Mouse (Mus musculus): ENCODE results near the gene Itln1. TPM values are rescaled to one million over a fixed set of nuclear protein-coding genes. Genes with fewer than 3 reads are reported as not detected.
"Not testable (repeated sequence)": the region's sequence is repeated elsewhere in the genome, so short reads cannot be mapped to it uniquely, and the experiment has no call there.

Itln1 gene
- polyA plus RNA-seq, 1 experiment from 2014 or later, result not detected

DNA sequence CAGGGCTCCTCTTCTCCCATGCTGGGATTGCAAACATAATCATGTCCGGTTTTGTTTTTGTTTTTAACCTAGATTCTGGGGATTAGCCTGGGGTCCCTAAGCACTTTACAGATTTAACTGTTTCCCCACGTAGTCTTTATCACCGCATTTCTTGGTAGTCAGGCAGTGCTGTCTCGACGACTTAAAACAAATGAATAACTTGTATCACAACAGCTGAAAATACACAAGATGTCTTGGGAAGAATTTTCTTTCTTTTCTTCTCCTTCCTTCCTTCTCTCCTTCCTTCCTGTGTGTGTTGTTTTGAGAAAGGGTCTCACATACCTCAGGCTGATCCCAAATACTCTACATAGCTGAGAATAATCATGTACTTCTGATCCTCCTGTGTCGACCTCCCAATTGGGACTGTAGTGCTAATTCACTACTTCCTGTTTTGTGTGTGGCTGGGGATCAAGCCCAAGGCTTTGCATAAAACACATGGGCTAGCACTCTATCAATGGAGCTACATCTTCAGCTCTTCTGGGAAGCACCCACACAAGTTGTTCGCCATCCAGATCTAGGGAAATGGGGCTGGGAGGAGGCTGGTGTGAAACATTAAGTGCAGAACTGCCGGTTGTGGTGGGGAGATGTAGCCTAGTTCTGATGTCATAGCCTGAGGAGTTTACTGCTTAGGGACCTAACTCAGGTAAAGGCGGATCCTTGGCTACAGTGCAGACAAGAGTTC is 61.0 kb downstream of the Itln1 start:
- no peaks in the 10 kb centered on the region for H3K9me3 ChIP-seq (ENCODE audit: control insufficient read depth, low read length)
- ATAC-seq (ENCODE audit: insufficient number of reproducible peaks, insufficient read depth, low FRiP score, low read depth), result no peak
- H3K4me2 ChIP-seq (ENCODE audit: low read length), result no peak overlapping the region
- H3K36me3 ChIP-seq (ENCODE audit: control insufficient read depth, insufficient read depth, low read length), result no peaks in the 10 kb centered on the region
- H3K27me3 ChIP-seq (ENCODE audit: control insufficient read depth, insufficient read depth, low read length), result no peaks in the 10 kb centered on the region
- 53% methylated on average over 9 of the region's 9 CpGs for WGBS
- H3K4me1 ChIP-seq (ENCODE audit: control insufficient read depth in 2 of 2, insufficient read depth in 2 of 2, low read length in 2 of 2), result peaks cover 7 to 10% of the 10 kb centered on the region in 2 experiments
- no peak overlapping the region for H3K4me3 ChIP-seq (ENCODE audit: control insufficient read depth in 1 of 2, insufficient read depth in 1 of 2, low read depth in 1 of 2, low read length in 2 of 2)
- no peak overlapping the region for H3K27ac ChIP-seq (replicated peaks in 1 of 2; ENCODE audit: control insufficient read depth in 1 of 2, insufficient read depth in 1 of 2, low read depth in 2 of 2, low read length in 2 of 2)
- H3K9ac ChIP-seq (ENCODE audit: low read length), result no peak overlapping the region

DNA sequence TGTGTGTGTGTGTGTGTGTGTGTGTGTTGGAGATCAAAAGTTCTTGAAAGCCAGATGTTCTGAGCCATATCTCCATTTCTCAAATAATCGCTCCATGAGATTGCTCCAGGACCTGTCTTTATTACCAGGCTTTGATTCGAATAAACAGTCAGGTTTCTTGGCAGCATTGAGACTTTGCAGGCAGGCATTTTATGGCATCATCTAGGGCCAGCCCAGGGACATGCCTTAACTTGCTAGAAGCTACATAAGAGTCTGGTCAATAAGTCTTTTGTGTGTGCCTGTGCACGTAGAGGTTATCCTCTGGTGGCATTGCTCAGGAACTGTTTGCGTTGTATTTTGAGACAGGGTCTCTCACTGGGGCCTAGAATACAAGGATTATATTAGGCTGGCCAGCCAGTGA is 61.6 kb downstream of the Itln1 start:
- no peak for ATAC-seq (ENCODE audit: insufficient number of reproducible peaks, insufficient read depth, low FRiP score, low read depth)
- Histone ChIP-seq H3K4me1 (ENCODE audit: control insufficient read depth in 2 of 2, insufficient read depth in 2 of 2, low read length in 2 of 2) (peaks cover 9 to 10% of the 10 kb centered on the region in 2 experiments), H3K27ac (replicated peaks in 1 of 2; ENCODE audit: control insufficient read depth in 1 of 2, insufficient read depth in 1 of 2, low read depth in 2 of 2, low read length in 2 of 2) (no peak overlapping the region)

DNA sequence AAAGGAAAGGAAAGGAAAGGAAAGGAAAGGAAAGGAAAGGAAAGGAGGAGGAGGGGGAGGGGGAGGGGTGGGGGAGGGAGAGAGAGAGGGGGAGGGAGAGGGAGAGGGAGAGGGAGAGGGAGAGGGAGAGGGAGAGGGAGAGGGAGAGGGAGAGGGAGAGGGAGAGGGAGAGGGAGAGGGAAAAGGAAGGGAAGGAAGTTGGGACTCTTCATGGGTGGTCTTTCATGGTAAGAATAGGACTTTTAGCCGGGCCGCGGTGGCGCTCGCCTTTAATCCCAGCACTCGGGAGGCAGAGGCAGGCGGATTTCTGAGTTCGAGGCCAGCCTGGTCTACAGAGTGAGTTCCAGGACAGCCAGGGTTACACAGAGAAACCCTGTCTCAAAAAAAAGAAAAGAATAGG is 63.2 kb downstream of the Itln1 start:
- WGBS, result 82% methylated on average over 7 of the region's 8 CpGs
- H3K27me3 ChIP-seq (ENCODE audit: control insufficient read depth, insufficient read depth, low read length); H3K36me3 ChIP-seq (ENCODE audit: control insufficient read depth, insufficient read depth, low read length); H3K9me3 ChIP-seq (ENCODE audit: control insufficient read depth, low read length); H3K27ac ChIP-seq (replicated peaks in 1 of 2; ENCODE audit: control insufficient read depth in 1 of 2, insufficient read depth in 1 of 2, low read depth in 2 of 2, low read length in 2 of 2); ATAC-seq (ENCODE audit: insufficient number of reproducible peaks, insufficient read depth, low FRiP score, low read depth); H3K9ac ChIP-seq (ENCODE audit: low read length); H3K4me2 ChIP-seq (ENCODE audit: low read length); H3K4me3 ChIP-seq (ENCODE audit: control insufficient read depth in 1 of 2, insufficient read depth in 1 of 2, low read depth in 1 of 2, low read length in 2 of 2): not testable (repeated sequence)
- H3K4me1 ChIP-seq (ENCODE audit: control insufficient read depth in 2 of 2, insufficient read depth in 2 of 2, low read length in 2 of 2), result peaks cover 9 to 10% of the 10 kb centered on the region in 2 experiments

More for the DNA sequence above, 61.6 kb downstream of the Itln1 start:
- H3K4me2 ChIP-seq (ENCODE audit: low read length), result no peak overlapping the region
- H3K9me3 ChIP-seq (ENCODE audit: control insufficient read depth, low read length), result no peaks in the 10 kb centered on the region
- no peaks in the 10 kb centered on the region for H3K27me3 ChIP-seq (ENCODE audit: control insufficient read depth, insufficient read depth, low read length)
- no peaks in the 10 kb centered on the region for H3K36me3 ChIP-seq (ENCODE audit: control insufficient read depth, insufficient read depth, low read length)
- no peak overlapping the region for H3K9ac ChIP-seq (ENCODE audit: low read length)
- H3K4me3 ChIP-seq (ENCODE audit: control insufficient read depth in 1 of 2, insufficient read depth in 1 of 2, low read depth in 1 of 2, low read length in 2 of 2), result no peak overlapping the region
- 71% methylated on average over 4 of the region's 4 CpGs for WGBS

DNA sequence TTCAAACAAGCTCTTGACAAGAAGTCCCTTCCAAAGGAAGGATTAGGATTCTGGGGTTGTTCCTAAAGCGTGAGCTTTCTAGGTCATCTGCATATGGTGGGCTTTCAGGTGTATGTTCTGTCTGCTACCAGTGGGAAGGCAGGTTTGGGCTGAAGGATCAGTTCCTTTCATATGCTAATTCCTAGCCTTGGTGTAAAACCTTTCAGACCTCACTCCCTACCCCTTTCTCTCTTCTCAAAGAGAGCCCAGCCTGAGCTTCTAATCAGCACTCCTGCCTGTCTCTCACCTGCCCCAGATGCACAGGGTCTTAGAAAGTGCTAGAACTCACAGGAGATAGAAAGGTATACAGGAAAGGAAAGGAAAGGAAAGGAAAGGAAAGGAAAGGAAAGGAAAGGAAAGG is 63.6 kb downstream of the Itln1 start:
- no peak for ATAC-seq (ENCODE audit: insufficient number of reproducible peaks, insufficient read depth, low FRiP score, low read depth)
- no peaks in the 10 kb centered on the region for H3K36me3 ChIP-seq (ENCODE audit: control insufficient read depth, insufficient read depth, low read length)
- no peaks in the 10 kb centered on the region for H3K27me3 ChIP-seq (ENCODE audit: control insufficient read depth, insufficient read depth, low read length)
- no peak overlapping the region for H3K9ac ChIP-seq (ENCODE audit: low read length)
- H3K9me3 ChIP-seq (ENCODE audit: control insufficient read depth, low read length), result no peaks in the 10 kb centered on the region
- H3K27ac ChIP-seq (replicated peaks in 1 of 2; ENCODE audit: control insufficient read depth in 1 of 2, insufficient read depth in 1 of 2, low read depth in 2 of 2, low read length in 2 of 2), result no peak overlapping the region
- 57% methylated on average over 1 of the region's 1 CpGs for WGBS
- H3K4me2 ChIP-seq (ENCODE audit: low read length), result no peak overlapping the region
- no peak overlapping the region for H3K4me3 ChIP-seq (ENCODE audit: control insufficient read depth in 1 of 2, insufficient read depth in 1 of 2, low read depth in 1 of 2, low read length in 2 of 2)
- H3K4me1 ChIP-seq (ENCODE audit: control insufficient read depth in 2 of 2, insufficient read depth in 2 of 2, low read length in 2 of 2), result peaks cover 9 to 10% of the 10 kb centered on the region in 2 experiments

DNA sequence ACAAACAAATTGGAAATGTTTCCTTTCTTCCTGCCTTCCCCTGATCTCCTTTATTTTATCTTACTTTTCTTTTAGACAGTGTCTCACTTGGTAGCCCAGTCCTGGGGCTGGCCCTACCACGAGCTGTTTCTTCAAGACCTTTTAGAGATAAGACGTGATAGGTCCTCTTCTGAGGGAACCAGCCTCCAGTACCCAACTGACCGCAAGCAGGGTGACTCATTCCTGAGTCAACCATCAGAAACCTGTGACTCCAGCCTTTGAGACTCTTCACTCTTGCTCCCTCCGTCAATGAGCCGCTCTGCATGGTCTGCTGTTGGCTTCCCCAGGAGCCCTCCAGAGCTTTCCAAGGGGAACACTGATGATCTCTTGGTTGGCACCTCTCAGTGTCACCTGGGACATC is 64.2 kb downstream of the Itln1 start:
- Histone ChIP-seq H3K4me1 (ENCODE audit: control insufficient read depth in 2 of 2, insufficient read depth in 2 of 2, low read length in 2 of 2) (peaks cover 9 to 10% of the 10 kb centered on the region in 2 experiments), H3K36me3 (ENCODE audit: control insufficient read depth, insufficient read depth, low read length) (no peaks in the 10 kb centered on the region), H3K9me3 (ENCODE audit: control insufficient read depth, low read length) (no peaks in the 10 kb centered on the region), H3K4me2 (ENCODE audit: low read length) (no peak overlapping the region), H3K4me3 (ENCODE audit: control insufficient read depth in 1 of 2, insufficient read depth in 1 of 2, low read depth in 1 of 2, low read length in 2 of 2) (no peak overlapping the region), H3K9ac (ENCODE audit: low read length) (no peak overlapping the region), H3K27ac (replicated peaks in 1 of 2; ENCODE audit: control insufficient read depth in 1 of 2, insufficient read depth in 1 of 2, low read depth in 2 of 2, low read length in 2 of 2) (no peak overlapping the region), H3K27me3 (ENCODE audit: control insufficient read depth, insufficient read depth, low read length) (no peaks in the 10 kb centered on the region)
- no peak for ATAC-seq (ENCODE audit: insufficient number of reproducible peaks, insufficient read depth, low FRiP score, low read depth)
- 49% methylated on average over 5 of the region's 5 CpGs for WGBS

DNA sequence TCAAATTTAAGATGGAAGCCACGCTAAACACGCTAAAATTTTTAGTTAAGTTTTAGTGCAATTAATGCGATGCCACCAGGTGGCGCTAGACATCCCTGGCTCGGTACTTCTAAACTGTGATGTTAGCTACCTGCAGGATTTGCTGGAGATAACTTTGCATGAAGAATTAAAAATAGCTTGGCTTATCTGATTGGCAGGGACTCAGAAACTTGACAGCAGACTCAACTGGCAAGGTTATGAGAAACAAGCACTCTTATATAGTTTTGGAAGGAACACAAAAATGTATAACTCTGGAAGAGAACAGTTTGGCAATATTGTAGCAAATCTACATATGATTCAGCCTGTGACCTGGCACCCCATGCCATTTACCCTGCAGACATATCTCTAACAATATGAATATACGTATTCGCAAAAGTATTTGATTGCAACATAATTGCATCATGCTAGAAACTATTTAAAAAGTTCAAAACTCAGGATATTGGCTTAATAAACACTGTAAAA is 64.7 kb downstream of the Itln1 start:
- Histone ChIP-seq H3K27me3 (ENCODE audit: control insufficient read depth, insufficient read depth, low read length) (no peaks in the 10 kb centered on the region), H3K27ac (replicated peaks in 1 of 2; ENCODE audit: control insufficient read depth in 1 of 2, insufficient read depth in 1 of 2, low read depth in 2 of 2, low read length in 2 of 2) (peak overlapping the region; percentile 39 to 65; a peak in 2 of 4 replicates), H3K9ac (ENCODE audit: low read length) (no peak overlapping the region), H3K4me1 (ENCODE audit: control insufficient read depth in 2 of 2, insufficient read depth in 2 of 2, low read length in 2 of 2) (peaks cover 9 to 10% of the 10 kb centered on the region in 2 experiments), H3K36me3 (ENCODE audit: control insufficient read depth, insufficient read depth, low read length) (no peaks in the 10 kb centered on the region), H3K4me3 (ENCODE audit: control insufficient read depth in 1 of 2, insufficient read depth in 1 of 2, low read depth in 1 of 2, low read length in 2 of 2) (no peak overlapping the region), H3K4me2 (ENCODE audit: low read length) (peak overlapping the region; percentile 53), H3K9me3 (ENCODE audit: control insufficient read depth, low read length) (no peaks in the 10 kb centered on the region)
- no peak for ATAC-seq (ENCODE audit: insufficient number of reproducible peaks, insufficient read depth, low FRiP score, low read depth)
- WGBS, result 30% methylated on average over 7 of the region's 7 CpGs

DNA sequence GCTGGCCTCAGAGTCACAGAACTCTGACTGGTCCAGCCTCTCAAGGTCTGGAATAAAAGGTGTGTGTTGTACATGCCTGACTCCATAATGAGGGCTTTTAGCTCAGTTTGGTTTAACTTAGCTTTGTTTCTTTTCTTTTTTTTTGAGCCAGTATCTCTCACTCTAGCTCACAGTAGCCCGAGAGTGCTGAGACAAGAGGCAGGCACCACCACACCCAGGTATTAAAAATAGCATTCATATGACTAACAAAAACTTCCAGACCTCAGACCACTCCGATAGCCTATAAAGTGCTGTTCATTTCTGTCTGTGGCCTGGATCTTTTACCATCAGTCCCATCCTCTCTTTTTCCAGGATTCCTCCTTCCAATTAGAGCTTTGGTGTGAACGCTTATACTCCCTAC is 65.4 kb downstream of the Itln1 start:
- H3K27ac ChIP-seq (replicated peaks in 1 of 2; ENCODE audit: control insufficient read depth in 1 of 2, insufficient read depth in 1 of 2, low read depth in 2 of 2, low read length in 2 of 2), result peak overlapping the region; percentile 65 to 67
- H3K36me3 ChIP-seq (ENCODE audit: control insufficient read depth, insufficient read depth, low read length), result no peaks in the 10 kb centered on the region
- H3K4me2 ChIP-seq (ENCODE audit: low read length), result peak overlapping the region; percentile 53
- H3K4me3 ChIP-seq (ENCODE audit: control insufficient read depth in 1 of 2, insufficient read depth in 1 of 2, low read depth in 1 of 2, low read length in 2 of 2), result no peak overlapping the region
- H3K9me3 ChIP-seq (ENCODE audit: control insufficient read depth, low read length), result no peaks in the 10 kb centered on the region
- H3K4me1 ChIP-seq (ENCODE audit: control insufficient read depth in 2 of 2, insufficient read depth in 2 of 2, low read length in 2 of 2), result peaks cover 9 to 10% of the 10 kb centered on the region in 2 experiments
- WGBS, result 50% methylated on average over 3 of the region's 3 CpGs
- H3K27me3 ChIP-seq (ENCODE audit: control insufficient read depth, insufficient read depth, low read length), result no peaks in the 10 kb centered on the region
- ATAC-seq (ENCODE audit: insufficient number of reproducible peaks, insufficient read depth, low FRiP score, low read depth), result no peak
- peak overlapping the region; percentile 27; the same call in 1 of the 2 replicates for H3K9ac ChIP-seq (ENCODE audit: low read length)
